Mouse (Mus musculus) lung, postnatal 0 days (tissue): ENCODE measurements around the gene Pop5.

Source experiments
- CTCF ChIP-seq: IDR thresholded peaks from 2 replicates; pipeline ENCODE4 v1.5.1; 2016; ENCODE audit warnings: antibody characterized with exemption, mild to moderate bottlenecking
- EP300 ChIP-seq: IDR thresholded peaks from 2 replicates; pipeline ENCODE4 v1.6.1; 2016; ENCODE audit warnings: antibody characterized with exemption, mild to moderate bottlenecking, control low read depth

DNA sequence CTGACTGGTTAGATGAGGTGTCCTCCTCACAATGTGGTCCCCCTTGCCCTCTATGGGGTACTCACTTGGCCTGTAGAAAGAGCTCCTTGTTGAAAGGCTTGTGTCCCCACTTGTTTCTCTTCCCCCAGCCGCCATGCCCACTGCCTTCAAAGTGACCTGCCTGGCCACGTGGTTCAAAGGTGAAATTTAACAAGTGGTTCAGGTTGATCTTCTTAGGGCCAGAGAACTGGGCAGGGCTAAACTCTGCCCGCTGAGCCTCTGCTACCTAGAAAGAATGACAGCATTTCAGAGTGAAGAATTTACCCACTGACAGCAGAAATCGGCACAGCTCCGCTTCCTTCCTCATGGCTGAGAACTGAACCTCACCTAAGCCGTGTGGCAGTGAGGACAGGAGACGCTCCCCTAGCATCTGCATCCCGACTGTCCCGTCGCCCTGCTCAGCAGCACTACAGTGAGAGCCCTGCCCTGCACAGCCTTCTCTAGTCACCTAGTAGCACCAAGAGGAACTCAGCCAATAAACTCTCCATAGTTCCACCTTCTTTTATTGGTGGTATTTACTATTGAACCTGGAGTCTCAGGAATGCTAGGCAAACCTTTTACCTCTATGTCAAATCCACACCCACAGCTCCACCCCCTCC, 21.4 kb downstream of the Pop5 start:
- no peak for TF ChIP-seq CTCF
- TF ChIP-seq EP300 = no peak
